Mouse (Mus musculus) lung, postnatal 0 days (tissue): ENCODE data around the gene Alg9.

Experiments
- CTCF ChIP-seq: IDR thresholded peaks from 2 replicates; pipeline ENCODE4 v1.5.1; 2016; ENCODE audit warnings: antibody characterized with exemption, mild to moderate bottlenecking
- EP300 ChIP-seq: IDR thresholded peaks from 2 replicates; pipeline ENCODE4 v1.6.1; 2016; ENCODE audit warnings: antibody characterized with exemption, mild to moderate bottlenecking, control low read depth

DNA sequence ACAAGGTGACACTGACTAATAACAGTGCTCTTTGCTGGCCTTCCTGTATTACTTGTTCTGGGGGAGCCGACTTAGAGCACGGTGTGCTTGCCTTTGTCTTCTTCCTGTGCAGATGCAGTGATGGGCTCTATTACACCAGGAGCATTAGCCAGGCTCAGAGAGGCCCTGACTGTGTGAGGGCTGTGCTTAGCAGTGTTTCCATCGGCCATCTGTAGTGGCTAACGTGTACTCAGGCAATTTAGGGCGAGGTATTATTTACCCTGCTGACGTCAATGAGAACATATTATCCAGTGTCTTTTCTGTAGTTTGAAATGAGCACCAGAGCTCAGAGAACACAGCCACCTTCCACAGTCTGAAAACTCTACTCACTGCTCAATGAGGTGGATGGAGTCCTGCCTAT, 114.4 kb downstream of the Alg9 start:
- TF ChIP-seq CTCF (no peak), EP300 (no peak)
